Mouse (Mus musculus) liver, adult 2 months (tissue): Measurements from ENCODE around the gene Map4k1.

Experiments
- CTCF ChIP-seq: fragments of 200-500 bp; IDR thresholded peaks from 2 replicates; pipeline ENCODE4 v1.5.1; 2011; ENCODE audit warnings: low read depth, low read length, control low read depth
- POLR2A ChIP-seq: fragments of 200-500 bp; IDR thresholded peaks from 2 replicates; pipeline ENCODE4 v1.6.1; 2011; ENCODE audit warnings: low read length, control low read depth; ENCODE audit not compliant: insufficient read depth; ENCODE audit errors: extremely low read depth

DNA sequence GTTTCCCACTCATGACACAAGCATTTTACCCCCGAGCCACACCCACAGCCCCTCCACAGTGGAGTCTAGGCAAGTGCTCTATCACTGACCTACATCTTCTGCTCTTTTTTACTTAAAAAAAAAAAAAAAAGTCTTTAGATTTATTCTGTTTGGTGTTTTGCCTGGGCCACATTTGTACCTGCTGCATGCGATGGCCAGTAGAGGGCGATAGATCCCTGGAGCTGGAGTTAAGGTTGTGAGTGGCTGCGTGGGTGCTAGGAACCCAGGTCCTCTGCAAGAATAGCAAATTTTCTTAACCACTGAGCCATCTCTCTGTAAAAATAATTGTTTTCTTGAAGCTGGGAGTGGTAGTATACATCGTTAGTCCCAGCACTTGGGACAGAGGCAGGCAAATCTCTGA lies 9.8 kb downstream of the Map4k1 start:
- peak; percentile 63 for TF ChIP-seq CTCF
- TF ChIP-seq POLR2A: no peak
